Mouse (Mus musculus) heart, postnatal 0 days (tissue): Measurements from ENCODE around the gene Polr3e. TPM values are rescaled to one million over a fixed set of nuclear protein-coding genes. Genes with fewer than 3 reads are reported as not detected.

ENCODE experiments used
- ATAC-seq: fragments of 200-750 bp; cut with Nextera tagmentation; 2 replicates; pipeline ENCODE4 v1.8.0; 2017; ENCODE audit warnings: low read depth, moderate number of reproducible peaks, moderate library complexity; ENCODE audit not compliant: insufficient read depth
- DNase-seq: peaks from one replicate; pipeline ENCODE4 v3.0.0-alpha.2; 2016; ENCODE audit warnings: low spot score
- H3K27ac ChIP-seq: fragments of 300-500 bp; sonication (generic); 2 replicates; pipeline ENCODE4 v1.5.1; 2014; ENCODE audit warnings: low read depth, mild to moderate bottlenecking
- H3K27me3 ChIP-seq: fragments of 300-500 bp; sonication (generic); 2 replicates; pipeline ENCODE4 v1.6.1; 2014; ENCODE audit warnings: low read length, mixed read lengths; ENCODE audit not compliant: control insufficient read depth, insufficient read depth
- H3K36me3 ChIP-seq: fragments of 300-500 bp; sonication (generic); replicated peaks from 2 replicates; pipeline ENCODE4 v1.6.1; 2014; ENCODE audit warnings: low read length, mixed read lengths; ENCODE audit not compliant: control insufficient read depth, insufficient read depth
- H3K4me1 ChIP-seq: fragments of 300-500 bp; sonication (generic); 2 replicates; pipeline ENCODE4 v1.6.1; 2014; ENCODE audit warnings: antibody characterized with exemption; ENCODE audit not compliant: control insufficient read depth, insufficient read depth
- H3K4me2 ChIP-seq: fragments of 300-500 bp; sonication (generic); 2 replicates; pipeline ENCODE4 v1.6.1; 2014; ENCODE audit warnings: low read depth, mild to moderate bottlenecking, low read length, moderate library complexity
- H3K4me3 ChIP-seq: fragments of 300-500 bp; sonication (generic); 2 replicates; pipeline ENCODE4 v1.5.1; 2014; ENCODE audit warnings: low read depth, low read length
- H3K9ac ChIP-seq: fragments of 300-500 bp; sonication (generic); replicated peaks from 2 replicates; pipeline ENCODE4 v1.6.1; 2014; ENCODE audit warnings: low read depth, low read length, mixed read lengths
- H3K9me3 ChIP-seq: fragments of 300-500 bp; sonication (generic); replicated peaks from 2 replicates; pipeline ENCODE4 v1.6.1; 2016; ENCODE audit warnings: low read length; ENCODE audit not compliant: control insufficient read depth
- CTCF ChIP-seq: IDR thresholded peaks from 2 replicates; pipeline ENCODE4 v1.5.1; 2016; ENCODE audit warnings: antibody characterized with exemption, control low read depth, low read depth
- EP300 ChIP-seq: IDR thresholded peaks from 2 replicates; pipeline ENCODE4 v1.6.1; 2016; ENCODE audit warnings: antibody characterized with exemption, low read depth
- WGBS: fragments of 180-500 bp; shearing (Covaris S2); extraction: QIAGEN DNeasy Blood & Tissue Kit; methylation state at CpG from one replicate; pipeline ENCODE4 v1.1.7; 2014; 5-methylcytosine and 5-hydroxymethylcytosine counted together
- polyA plus RNA-seq: library from polyadenylated mRNA; unstranded; fragments of >200 nt; fragmentation: Nextera tagmentation; extraction: Ambion mirVana; gene quantifications from 2 replicates; pipeline ENCODE4 v1.2.1, GENCODE M21; 2015
- total RNA-seq: library from RNA; depleted of rRNA; stranded (reverse); fragments of >200 nt; gene quantifications from 2 replicates; pipeline ENCODE4 v1.2.3, GENCODE M21; 2014; ENCODE audit warnings: low replicate concordance; rRNA removed

The Polr3e gene
- 14.5 and 20.6 TPM in 2 replicates for total RNA-seq
- polyA plus RNA-seq = 11.5 and 12.2 TPM in 2 replicates

- WGBS = under 1% methylated on average over 99 of the region's 102 CpGs
- peaks cover 7% of the 10 kb centered on the region; the same call in 1 of the 2 replicates for H3K4me1 ChIP-seq
- peak within 1 kb of the TSS; percentile 88 for H3K9ac ChIP-seq
- DNase-seq (peak; percentile 94), ATAC-seq (peak; percentile 95)
- no peaks in the 10 kb centered on the region for H3K27me3 ChIP-seq
- H3K4me2 ChIP-seq = peak within 1 kb of the TSS; percentile 83
- peak; percentile 92 for TF ChIP-seq CTCF
- peak; percentile 69; the same call in 1 of the 2 replicates for TF ChIP-seq EP300
- H3K9me3 ChIP-seq = no peaks in the 10 kb centered on the region
- peak within 1 kb of the TSS; percentile 94 for H3K4me3 ChIP-seq
- peak within 1 kb of the TSS; percentile 87 for H3K27ac ChIP-seq
- H3K36me3 ChIP-seq = no peaks in the 10 kb centered on the region
Observed at GRCm38 (mm10) chr7:120917592-120918461, at the start of gene Polr3e. TSS of gene Polr3e (plus strand) at chr7:120917744.

- 9% methylated on average over 5 of the region's 5 CpGs for WGBS
- H3K36me3 ChIP-seq = 0 out of 2 replicates have a peak, but pooled peaks cover 13% of the 10 kb centered on the region
- no peak for ATAC-seq
- no peaks in the 10 kb centered on the region for H3K9me3 ChIP-seq
- TF ChIP-seq CTCF (no peak), EP300 (no peak)
- peak; percentile 38 for DNase-seq
- H3K27me3 ChIP-seq = no peaks in the 10 kb centered on the region
- H3K4me2 ChIP-seq = peak overlapping the region; percentile 24; the same call in 1 of the 2 replicates
- H3K4me1 ChIP-seq = peaks cover 38% of the 10 kb centered on the region
- peak overlapping the region; percentile 68 for H3K27ac ChIP-seq
- H3K9ac ChIP-seq = peak overlapping the region; percentile 17; the same call in 1 of the 2 replicates
- no peak overlapping the region for H3K4me3 ChIP-seq
Observed at GRCm38 (mm10) chr7:120869883-120870282, 47.7 kb upstream of the Polr3e start.

GRCm38 (mm10) chr7:120870431-120871008 lies 47.0 kb upstream of the Polr3e start:
- Histone ChIP-seq H3K27me3 (no peaks in the 10 kb centered on the region), H3K4me3 (no peak overlapping the region), H3K4me1 (peaks cover 33% of the 10 kb centered on the region), H3K27ac (peak overlapping the region; percentile 68; the same call in 1 of the 2 replicates), H3K4me2 (peak overlapping the region; percentile 24; the same call in 1 of the 2 replicates), H3K36me3 (0 out of 2 replicates have a peak, but pooled peaks cover 13% of the 10 kb centered on the region), H3K9me3 (no peaks in the 10 kb centered on the region), H3K9ac (no peak overlapping the region)
- WGBS = 42% methylated on average over 5 of the region's 5 CpGs
- TF ChIP-seq EP300 (no peak), CTCF (no peak)
- DNase-seq (no peak), ATAC-seq (no peak)

GRCm38 (mm10) chr7:120873083-120873482 lies 44.5 kb upstream of the Polr3e start:
- no peak overlapping the region for H3K9ac ChIP-seq
- no peak overlapping the region for H3K27ac ChIP-seq
- H3K9me3 ChIP-seq = no peaks in the 10 kb centered on the region
- TF ChIP-seq EP300 = no peak
- TF ChIP-seq CTCF = no peak
- ATAC-seq (no peak), DNase-seq (no peak)
- 0 out of 2 replicates have a peak, but pooled peaks cover 13% of the 10 kb centered on the region for H3K36me3 ChIP-seq
- WGBS = 72% methylated on average over 12 of the region's 12 CpGs
- H3K4me3 ChIP-seq = no peak overlapping the region
- H3K4me2 ChIP-seq = no peak overlapping the region
- H3K27me3 ChIP-seq = no peaks in the 10 kb centered on the region
- peaks cover 18% of the 10 kb centered on the region for H3K4me1 ChIP-seq

- H3K4me3 ChIP-seq = no peak overlapping the region
- no peaks in the 10 kb centered on the region for H3K27me3 ChIP-seq
- peaks cover 16% of the 10 kb centered on the region for H3K4me1 ChIP-seq
- ATAC-seq (no peak), DNase-seq (no peak)
- no peak overlapping the region for H3K9ac ChIP-seq
- H3K4me2 ChIP-seq = no peak overlapping the region
- 0 out of 2 replicates have a peak, but pooled peaks cover 15% of the 10 kb centered on the region for H3K36me3 ChIP-seq
- WGBS = 90% methylated on average over 3 of the region's 3 CpGs
- H3K9me3 ChIP-seq = no peaks in the 10 kb centered on the region
- no peak overlapping the region for H3K27ac ChIP-seq
- no peak for TF ChIP-seq CTCF
- no peak for TF ChIP-seq EP300
Observed at GRCm38 (mm10) chr7:120874021-120874420, 43.5 kb upstream of the Polr3e start.
